In genomic region chr6:126102571-126102970, GRCm38 (mm10) we compare ENCODE assay signal across 19 mouse cellular contexts.
"Had no signal": no experiment of that assay in that cellular context is flagged by ENCODE, and none has a peak within 500 bp of the region (broad histone marks: within the 10 kb centered on the region; RNA-seq: fewer than 3 reads in every experiment).

No protein-coding gene starts in this region.

- DNase-seq: gastrocnemius, postnatal 14 days; heart, postnatal 4 days; kidney, adult 18-20 months; kidney, adult 8-10 months; kidney, postnatal 10 days; kidney, postnatal 4 days; left cerebral cortex, postnatal 4 days had no signal

- H3K4me3 ChIP-seq: heart, embryonic 13.5 days; heart, embryonic 15.5 days; hindbrain, embryonic 10.5 days; hindbrain, embryonic 12.5 days; intestine, embryonic 15.5 days; layer of hippocampus, adult 2 months; left cerebral cortex, adult 2 months; limb, embryonic 13.5 days; limb, embryonic 15.5 days; liver, embryonic 12.5 days had no signal

- H3K4me1 ChIP-seq: intestine, embryonic 15.5 days; liver, embryonic 12.5 days had no signal

- H3K36me3 ChIP-seq: heart, embryonic 15.5 days; hindbrain, embryonic 12.5 days; intestine, embryonic 15.5 days had no signal

- H3K27ac ChIP-seq: heart, embryonic 13.5 days; heart, embryonic 15.5 days; hindbrain, embryonic 10.5 days; hindbrain, embryonic 12.5 days; hindbrain, embryonic 14.5 days; intestine, embryonic 15.5 days; layer of hippocampus, adult 2 months; left cerebral cortex, adult 2 months; limb, embryonic 13.5 days; limb, embryonic 15.5 days; liver, embryonic 12.5 days; liver, embryonic 14.5 days had no signal

- H3K27me3 ChIP-seq: heart, embryonic 13.5 days; heart, embryonic 15.5 days; hindbrain, embryonic 12.5 days; intestine, embryonic 15.5 days; limb, embryonic 13.5 days; limb, embryonic 15.5 days; liver, embryonic 12.5 days had no signal

- H3K9ac ChIP-seq: heart, embryonic 13.5 days; heart, embryonic 15.5 days; hindbrain, embryonic 12.5 days; hindbrain, embryonic 14.5 days; intestine, embryonic 15.5 days; limb, embryonic 13.5 days; limb, embryonic 15.5 days; liver, embryonic 12.5 days; liver, embryonic 14.5 days had no signal
